Mouse (Mus musculus): ENCODE results near the gene Zfp618.

GRCm38 (mm10) chr4:63061411-63061810 lies 96.0 kb downstream of the Zfp618 start:
- TF ChIP-seq CTCF (IDR thresholded peaks at IDR 0.05; ENCODE audit: extremely low read depth, insufficient read depth, low read length) (no peak), POLR2A (IDR thresholded peaks at IDR 0.05; ENCODE audit: extremely low read depth, insufficient read depth, low read length) (no peak)

Measured in cortical plate, adult 2 months (tissue).